Mouse (Mus musculus) MEL (cell line): Measurements from ENCODE around the gene Ccdc142.

Experiments
- CTCF ChIP-seq, 3 experiments: IDR thresholded peaks in 2 of 3; conservative IDR thresholded peaks in 1 of 3; 2 replicates each; pipeline ENCODE4 v1.5.1; 2011 to 2012; ENCODE audit warnings: low read length in 3 of 3, low read depth in 2 of 3, mild to moderate bottlenecking in 2 of 3, improper control_type of control experiment in 1 of 3, inconsistent platforms in 1 of 3, mixed read lengths in 1 of 3, moderate library complexity in 1 of 3; ENCODE audit not compliant: control insufficient read depth in 1 of 3, insufficient read depth in 1 of 3, poor library complexity in 1 of 3, severe bottlenecking in 1 of 3
- MAX ChIP-seq: IDR thresholded peaks from 2 replicates; pipeline ENCODE4 v1.6.1; 2011; ENCODE audit warnings: low read length, improper control_type of control experiment
- NELFE ChIP-seq: IDR thresholded peaks from 2 replicates; pipeline ENCODE4 v1.6.1; 2011; ENCODE audit warnings: low read depth, low read length, improper control_type of control experiment
- POLR2A ChIP-seq, 2 experiments: IDR thresholded peaks; 2 replicates each; pipeline ENCODE4 v1.6.1; 2011 to 2012; ENCODE audit warnings: low read length in 2 of 2, mild to moderate bottlenecking in 2 of 2, control low read depth in 1 of 2, improper control_type of control experiment in 1 of 2, low read depth in 1 of 2, moderate library complexity in 1 of 2; ENCODE audit not compliant: control insufficient read depth in 1 of 2, insufficient read depth in 1 of 2, poor library complexity in 1 of 2
- POLR2AphosphoS2 ChIP-seq: IDR thresholded peaks from 2 replicates; pipeline ENCODE4 v1.6.1; 2011; ENCODE audit warnings: low read length, improper control_type of control experiment
- USF1 ChIP-seq: IDR thresholded peaks from 2 replicates; pipeline ENCODE4 v1.6.1; 2014; ENCODE audit warnings: low read depth, mild to moderate bottlenecking, inconsistent platforms, low read length, improper control_type of control experiment, moderate library complexity
- ZNF384 ChIP-seq: IDR thresholded peaks from 2 replicates; pipeline ENCODE4 v1.6.1; 2012; ENCODE audit warnings: low read depth, mild to moderate bottlenecking, inconsistent platforms, low read length, improper control_type of control experiment

GRCm38 (mm10) chr6:83117165-83117438, 15.7 kb downstream of the Ccdc142 start:
- TF ChIP-seq USF1 (no peak), POLR2A (IDR thresholded peaks at IDR 0.05; ENCODE audit: control insufficient read depth in 1 of 2, insufficient read depth in 1 of 2, low read depth in 1 of 2, low read length in 2 of 2, poor library complexity in 1 of 2) (no peak), POLR2AphosphoS2 (no peak), CTCF (IDR thresholded peaks at IDR 0.05 in 2 of 3, conservative IDR thresholded peaks at IDR 0.05 in 1 of 3; ENCODE audit: control insufficient read depth in 1 of 3, insufficient read depth in 1 of 3, low read depth in 2 of 3, low read length in 3 of 3, poor library complexity in 1 of 3, severe bottlenecking in 1 of 3) (no peak), ZNF384 (no peak), NELFE (no peak), MAX (no peak)
